Mouse (Mus musculus): ENCODE measurements around the gene Ube2c. TPM values are rescaled to one million over a fixed set of nuclear protein-coding genes. Genes with fewer than 3 reads are reported as not detected.

The Ube2c gene
- polyA plus RNA-seq, 1 experiment from 2014 or later: 118 TPM

GRCm38 (mm10) chr2:164760059-164760833 lies 9.5 kb upstream of the Ube2c start:
- TF ChIP-seq CTCF (IDR thresholded peaks at IDR 0.05; ENCODE audit: low read depth): no peak
- 77% methylated on average over 4 of the region's 4 CpGs for WGBS
- H3K4me2 ChIP-seq (replicated peaks; ENCODE audit: low read depth): no peak overlapping the region
- no peak overlapping the region for H3K9ac ChIP-seq (ENCODE audit: low read depth, low read length)
- no peaks in the 10 kb centered on the region for H3K27me3 ChIP-seq (replicated peaks; ENCODE audit: control insufficient read depth, insufficient read depth, low read length)
- no peaks in the 10 kb centered on the region for H3K4me1 ChIP-seq (replicated peaks; ENCODE audit: control insufficient read depth, insufficient read depth, low read length)
- H3K9me3 ChIP-seq (ENCODE audit: control insufficient read depth): no peaks in the 10 kb centered on the region
- no peak for ATAC-seq
- H3K27ac ChIP-seq (ENCODE audit: low read depth, low read length): no peak overlapping the region
- H3K36me3 ChIP-seq (ENCODE audit: control insufficient read depth, insufficient read depth): peaks cover 88% of the 10 kb centered on the region
- no peak overlapping the region for H3K4me3 ChIP-seq (ENCODE audit: low read depth, low read length)

GRCm38 (mm10) chr2:164761502-164761901 lies 8.2 kb upstream of the Ube2c start:
- Histone ChIP-seq H3K4me2 (replicated peaks; ENCODE audit: low read depth) (no peak overlapping the region), H3K9ac (ENCODE audit: low read depth, low read length) (no peak overlapping the region), H3K9me3 (ENCODE audit: control insufficient read depth) (no peaks in the 10 kb centered on the region), H3K4me3 (ENCODE audit: low read depth, low read length) (no peak overlapping the region), H3K27me3 (replicated peaks; ENCODE audit: control insufficient read depth, insufficient read depth, low read length) (no peaks in the 10 kb centered on the region), H3K4me1 (replicated peaks; ENCODE audit: control insufficient read depth, insufficient read depth, low read length) (no peaks in the 10 kb centered on the region), H3K27ac (ENCODE audit: low read depth, low read length) (no peak overlapping the region), H3K36me3 (ENCODE audit: control insufficient read depth, insufficient read depth) (peaks cover 88% of the 10 kb centered on the region)
- no peak for TF ChIP-seq CTCF (IDR thresholded peaks at IDR 0.05; ENCODE audit: low read depth)
- 95% methylated on average over 2 of the region's 2 CpGs for WGBS
- no peak for ATAC-seq

GRCm38 (mm10) chr2:164761971-164762370 lies 7.7 kb upstream of the Ube2c start:
- Histone ChIP-seq H3K36me3 (ENCODE audit: control insufficient read depth, insufficient read depth) (peaks cover 85% of the 10 kb centered on the region), H3K4me2 (replicated peaks; ENCODE audit: low read depth) (no peak overlapping the region), H3K27me3 (replicated peaks; ENCODE audit: control insufficient read depth, insufficient read depth, low read length) (no peaks in the 10 kb centered on the region), H3K27ac (ENCODE audit: low read depth, low read length) (no peak overlapping the region), H3K9ac (ENCODE audit: low read depth, low read length) (no peak overlapping the region), H3K4me1 (replicated peaks; ENCODE audit: control insufficient read depth, insufficient read depth, low read length) (no peaks in the 10 kb centered on the region), H3K4me3 (ENCODE audit: low read depth, low read length) (no peak overlapping the region), H3K9me3 (ENCODE audit: control insufficient read depth) (no peaks in the 10 kb centered on the region)
- TF ChIP-seq CTCF (IDR thresholded peaks at IDR 0.05; ENCODE audit: low read depth): no peak
- 96% methylated on average over 4 of the region's 4 CpGs for WGBS
- no peak for ATAC-seq

- Histone ChIP-seq H3K4me3 (ENCODE audit: low read depth, low read length) (no peak overlapping the region), H3K36me3 (ENCODE audit: control insufficient read depth, insufficient read depth) (peaks cover 85% of the 10 kb centered on the region), H3K4me2 (replicated peaks; ENCODE audit: low read depth) (no peak overlapping the region), H3K9ac (ENCODE audit: low read depth, low read length) (no peak overlapping the region), H3K27me3 (replicated peaks; ENCODE audit: control insufficient read depth, insufficient read depth, low read length) (no peaks in the 10 kb centered on the region), H3K27ac (ENCODE audit: low read depth, low read length) (no peak overlapping the region), H3K9me3 (ENCODE audit: control insufficient read depth) (no peaks in the 10 kb centered on the region), H3K4me1 (replicated peaks; ENCODE audit: control insufficient read depth, insufficient read depth, low read length) (no peaks in the 10 kb centered on the region)
- no peak for ATAC-seq
- no peak for TF ChIP-seq CTCF (IDR thresholded peaks at IDR 0.05; ENCODE audit: low read depth)
- WGBS: 82% methylated on average over 7 of the region's 7 CpGs
Measured at GRCm38 (mm10) chr2:164762593-164762992, 7.1 kb upstream of the Ube2c start.

- H3K27ac ChIP-seq (ENCODE audit: low read depth, low read length): no peak overlapping the region
- no peak overlapping the region for H3K9ac ChIP-seq (ENCODE audit: low read depth, low read length)
- no peaks in the 10 kb centered on the region for H3K4me1 ChIP-seq (replicated peaks; ENCODE audit: control insufficient read depth, insufficient read depth, low read length)
- peaks cover 61% of the 10 kb centered on the region for H3K36me3 ChIP-seq (ENCODE audit: control insufficient read depth, insufficient read depth)
- no peak for TF ChIP-seq CTCF (IDR thresholded peaks at IDR 0.05; ENCODE audit: low read depth)
- no peak overlapping the region for H3K4me3 ChIP-seq (ENCODE audit: low read depth, low read length)
- no peaks in the 10 kb centered on the region for H3K27me3 ChIP-seq (replicated peaks; ENCODE audit: control insufficient read depth, insufficient read depth, low read length)
- H3K9me3 ChIP-seq (ENCODE audit: control insufficient read depth): no peaks in the 10 kb centered on the region
- WGBS: 80% methylated on average over 3 of the region's 3 CpGs
- ATAC-seq: no peak
- H3K4me2 ChIP-seq (replicated peaks; ENCODE audit: low read depth): no peak overlapping the region
Measured at GRCm38 (mm10) chr2:164765841-164766240, 3.9 kb upstream of the Ube2c start.

GRCm38 (mm10) chr2:164767812-164768540 lies 1.7 kb upstream of the Ube2c start:
- TF ChIP-seq CTCF (IDR thresholded peaks at IDR 0.05; ENCODE audit: low read depth): no peak
- Histone ChIP-seq H3K27ac (ENCODE audit: low read depth, low read length) (no peak overlapping the region; the same call in 1 of the 2 replicates), H3K36me3 (ENCODE audit: control insufficient read depth, insufficient read depth) (peaks cover 51% of the 10 kb centered on the region), H3K4me3 (ENCODE audit: low read depth, low read length) (no peak overlapping the region), H3K9ac (ENCODE audit: low read depth, low read length) (no peak overlapping the region), H3K4me1 (replicated peaks; ENCODE audit: control insufficient read depth, insufficient read depth, low read length) (0 out of 2 replicates have a peak, but pooled peaks cover 7% of the 10 kb centered on the region), H3K4me2 (replicated peaks; ENCODE audit: low read depth) (no peak overlapping the region), H3K27me3 (replicated peaks; ENCODE audit: control insufficient read depth, insufficient read depth, low read length) (no peaks in the 10 kb centered on the region), H3K9me3 (ENCODE audit: control insufficient read depth) (no peaks in the 10 kb centered on the region)
- ATAC-seq: no peak
- 90% methylated on average over 15 of the region's 15 CpGs for WGBS

Measured in intestine, postnatal 0 days (tissue).